Mouse (Mus musculus): ENCODE results near the gene Rprd2.

GRCm38 (mm10) chr3:95803851-95804250, 14.8 kb downstream of the Rprd2 start:
- no peak for TF ChIP-seq GATA1 (IDR thresholded peaks at IDR 0.05; ENCODE audit: borderline replicate concordance, low read length)
- no peak for TF ChIP-seq FLI1 (IDR thresholded peaks at IDR 0.05; ENCODE audit: low read length)
